Mouse (Mus musculus): ENCODE measurements around the gene Plbd2.

The Plbd2 gene

GRCm38 (mm10) chr5:120473361-120473760 is 30.1 kb downstream of the Plbd2 start:
- no peak for DNase-seq (ENCODE audit: low spot score)

GRCm38 (mm10) chr5:120472770-120473169 is 30.7 kb downstream of the Plbd2 start, which contains the start of gene Sdsl:
Gene Sdsl, minus strand, starts transcription at chr5:120472810.
- DNase-seq (ENCODE audit: low spot score), result no peak

GRCm38 (mm10) chr5:120471538-120471937 is 31.9 kb downstream of the Plbd2 start:
- no peak for DNase-seq (ENCODE audit: low spot score)

- no peak for DNase-seq (ENCODE audit: low spot score)
Measured at GRCm38 (mm10) chr5:120468830-120469229, 34.6 kb downstream of the Plbd2 start.

- DNase-seq (ENCODE audit: low spot score), result no peak
Measured at GRCm38 (mm10) chr5:120468336-120468735, 35.1 kb downstream of the Plbd2 start.

GRCm38 (mm10) chr5:120467026-120467425 is 36.4 kb downstream of the Plbd2 start:
- DNase-seq (ENCODE audit: low spot score), result peak; percentile 41

GRCm38 (mm10) chr5:120465860-120466259 is 37.6 kb downstream of the Plbd2 start:
- DNase-seq (ENCODE audit: low spot score), result no peak

- no peak for DNase-seq (ENCODE audit: low spot score)
Measured at GRCm38 (mm10) chr5:120465062-120465461, 38.4 kb downstream of the Plbd2 start.

- DNase-seq (ENCODE audit: low spot score), result peak; percentile 21
Measured at GRCm38 (mm10) chr5:120464321-120464720, 39.1 kb downstream of the Plbd2 start.

GRCm38 (mm10) chr5:120461902-120462301 is 41.5 kb downstream of the Plbd2 start:
- no peak for DNase-seq (ENCODE audit: low spot score)

- DNase-seq (ENCODE audit: low spot score), result peak; percentile 15
Measured at GRCm38 (mm10) chr5:120459133-120459532, 44.3 kb downstream of the Plbd2 start.

- DNase-seq (ENCODE audit: low spot score), result peak; percentile 96
Measured at GRCm38 (mm10) chr5:120457628-120458027, 45.8 kb downstream of the Plbd2 start.

GRCm38 (mm10) chr5:120456841-120457554 is 46.4 kb downstream of the Plbd2 start:
- DNase-seq (ENCODE audit: low spot score), result no peak

- DNase-seq (ENCODE audit: low spot score), result no peak
Measured at GRCm38 (mm10) chr5:120456253-120456652, 47.2 kb downstream of the Plbd2 start.

- DNase-seq (ENCODE audit: low spot score), result peak; percentile 9
Measured at GRCm38 (mm10) chr5:120454756-120455337, 48.6 kb downstream of the Plbd2 start.

- DNase-seq (ENCODE audit: low spot score), result no peak
Measured at GRCm38 (mm10) chr5:120447305-120447704, 56.1 kb downstream of the Plbd2 start.

GRCm38 (mm10) chr5:120440733-120441132 is 62.7 kb downstream of the Plbd2 start:
- peak; percentile 96 for DNase-seq (ENCODE audit: low spot score)

GRCm38 (mm10) chr5:120439887-120440670 is 63.3 kb downstream of the Plbd2 start:
- no peak for DNase-seq (ENCODE audit: low spot score)

- DNase-seq (ENCODE audit: low spot score), result peak; percentile 47
Measured at GRCm38 (mm10) chr5:120438991-120439710, 64.3 kb downstream of the Plbd2 start.

- peak; percentile 43 for DNase-seq (ENCODE audit: low spot score)
Measured at GRCm38 (mm10) chr5:120438469-120438868, 65.0 kb downstream of the Plbd2 start.

GRCm38 (mm10) chr5:120437986-120438385 is 65.4 kb downstream of the Plbd2 start:
- DNase-seq (ENCODE audit: low spot score), result peak; percentile 80

GRCm38 (mm10) chr5:120437539-120437938 is 65.9 kb downstream of the Plbd2 start:
- peak; percentile 50 for DNase-seq (ENCODE audit: low spot score)
